Mouse (Mus musculus): Measurements from ENCODE around the gene Zfy2. TPM values are rescaled to one million over a fixed set of nuclear protein-coding genes. Genes with fewer than 3 reads are reported as not detected.

Zfy2 gene
- total RNA-seq (2022): not detected

DNA sequence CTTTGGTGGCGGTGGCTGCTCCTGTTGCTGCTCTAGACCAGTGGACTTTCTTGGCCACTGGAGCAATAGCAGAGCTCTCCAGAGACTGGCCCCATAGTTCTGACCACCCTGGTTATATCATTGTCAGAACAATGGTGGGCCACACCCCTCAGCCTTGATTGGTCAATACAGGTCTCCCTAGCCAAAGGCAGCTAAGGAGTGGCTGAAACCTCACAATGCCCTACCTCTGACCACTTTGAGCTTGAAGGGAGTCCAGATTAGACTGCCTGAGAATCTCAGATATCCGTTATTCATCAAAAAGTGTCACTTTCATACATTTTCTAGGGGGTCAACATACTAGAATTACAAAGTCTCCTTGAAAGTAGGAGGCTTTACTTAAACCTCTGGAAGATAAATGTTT is at the start of gene Zfy2:
TSS of gene Zfy2 (minus strand) at position 101 of the 400 bp plus-strand sequence.
- no peak for DNase-seq
